Mouse (Mus musculus) left cerebral cortex, postnatal 25 days (tissue): ENCODE data around the gene Fgd5. TPM values are rescaled to one million over a fixed set of nuclear protein-coding genes. Genes with fewer than 3 reads are reported as not detected.

Source experiments
- DNase-seq, 2 experiments: peaks; one replicate each; pipeline ENCODE4 v3.0.0; 2022; ENCODE audit warnings: low spot score in 2 of 2, mixed read lengths in 1 of 2
- intact Hi-C: fragments of 180-260 bp; cut with DNase I; formaldehyde crosslinking; loops from one replicate; pipeline ENCODE4 v1.15.1; 2025
- total RNA-seq, 2 experiments: library from RNA; stranded (reverse); gene quantifications; 2 replicates each; pipeline ENCODE4 v1.2.3; 2021

Gene Fgd5
- total RNA-seq, 2 experiments from 2014 or later, result 5.2 TPM

DNA sequence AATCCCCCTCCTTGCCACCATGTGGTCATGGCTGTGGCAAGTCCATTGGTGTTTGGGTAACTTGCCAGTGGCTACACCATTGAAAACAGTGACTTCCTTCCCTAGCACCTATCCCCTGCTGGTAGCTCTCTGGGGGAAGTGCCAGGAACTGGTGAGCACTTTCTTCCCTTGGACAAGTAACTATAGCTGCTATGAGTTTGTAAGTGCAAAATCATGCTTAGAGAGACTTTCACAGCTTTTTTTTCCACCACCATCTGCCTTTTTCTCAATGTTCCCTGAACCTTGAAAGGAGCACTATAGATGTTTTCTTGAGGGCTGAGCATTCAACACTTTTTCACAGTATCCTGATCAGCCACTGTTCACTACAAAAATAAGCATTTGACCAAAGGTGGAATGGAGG, 145.9 kb downstream of the Fgd5 start:
- intact Hi-C loops, result no loop called here
- DNase-seq, result peak in 1 of 2 experiments; percentile 83

Other genes starting within 250 kb of the Fgd5 start
- 10 to 100 TPM; 15.9 to 17.3 TPM for gene Grip2, start 151.6 kb upstream of the Fgd5 start, total RNA-seq
- 10 to 100 TPM; 22.8 to 24.1 TPM for gene Ccdc174, start 100.8 kb upstream of the Fgd5 start, total RNA-seq
- gene 4930590J08Rik, start 76.1 kb upstream of the Fgd5 start, total RNA-seq, result 1 to 10 TPM; 2.1 to 4.0 TPM
- gene Nr2c2, start 112.5 kb downstream of the Fgd5 start, total RNA-seq, result 10 to 100 TPM; 93.2 to 97.8 TPM
- gene Mrps25, start 205.2 kb downstream of the Fgd5 start, total RNA-seq, result 10 to 100 TPM; 49.2 to 54.5 TPM
- 10 to 100 TPM; 39.7 to 43.3 TPM for gene Rbsn, start 236.0 kb downstream of the Fgd5 start, total RNA-seq